Mouse (Mus musculus): Measurements from ENCODE around the gene Cir1. TPM values are rescaled to one million over a fixed set of nuclear protein-coding genes. Genes with fewer than 3 reads are reported as not detected.

Cir1 gene
- total RNA-seq, 1 experiment, result 7.4 TPM

GRCm38 (mm10) chr2:73274119-73274920, 38.2 kb downstream of the Cir1 start:
- Histone ChIP-seq H3K4me3 (ENCODE audit: insufficient read depth in 1 of 2, low read depth in 1 of 2, low read length in 2 of 2, poor library complexity in 1 of 2, severe bottlenecking in 1 of 2) (peak overlapping the region; percentile 36 to 46), H3K36me3 (ENCODE audit: control insufficient read depth, insufficient read depth, low read length, poor library complexity, severe bottlenecking) (no peaks in the 10 kb centered on the region), H3K4me1 (ENCODE audit: control insufficient read depth in 2 of 2, insufficient read depth in 2 of 2, low read length in 2 of 2, poor library complexity in 1 of 2) (peaks cover 0 to 10% of the 10 kb centered on the region in 2 experiments; a peak in 2 of 4 replicates), H3K9me3 (ENCODE audit: control insufficient read depth, insufficient read depth, low read depth, low read length) (no peaks in the 10 kb centered on the region), H3K27ac (ENCODE audit: insufficient read depth, low read depth, low read length, poor library complexity, severe bottlenecking) (no peak overlapping the region), H3K9ac (ENCODE audit: insufficient read depth, low read depth, low read length, poor library complexity, severe bottlenecking) (peak overlapping the region; percentile 12; the same call in 1 of the 2 replicates)
- DNase-seq (ENCODE audit: low read depth, low spot score), result no peak
- in situ Hi-C loops (cut with MboI; ENCODE audit: low sequenced_read_pairs in 2 of 2, unreplicated experiment in 2 of 2), result loop anchor here in 1 of 2 experiments (10.0 kb wide), 2 partner anchors 1390 to 1740 kb away; partner anchors contain the start of gene Hoxd13
- no peak for TF ChIP-seq ZC3H11A (IDR thresholded peaks at IDR 0.05; ENCODE audit: borderline replicate concordance, low read depth, low read length)
- no peak for TF ChIP-seq CHD2 (IDR thresholded peaks at IDR 0.05; ENCODE audit: low read depth, low read length)
- 0 out of 2 replicates have a peak, but pooled peaks have one; percentile 17 for TF ChIP-seq HCFC1 (IDR thresholded peaks at IDR 0.05; ENCODE audit: borderline replicate concordance, insufficient read depth, low read length)
- no peak for TF ChIP-seq MAFK (IDR thresholded peaks at IDR 0.05; ENCODE audit: insufficient read depth, low read depth, low read length)
- no peak for TF ChIP-seq ZNF384 (IDR thresholded peaks at IDR 0.05; ENCODE audit: low read depth, low read length)

- in situ Hi-C loops (cut with MboI; ENCODE audit: low sequenced_read_pairs in 2 of 2, unreplicated experiment in 2 of 2), result loop anchor here in 1 of 2 experiments (10.0 kb wide), 2 partner anchors 1391 to 1739 kb away; partner anchors contain the start of gene Hoxd13
- TF ChIP-seq HCFC1 (IDR thresholded peaks at IDR 0.05; ENCODE audit: borderline replicate concordance, insufficient read depth, low read length), result no peak
- TF ChIP-seq ZNF384 (IDR thresholded peaks at IDR 0.05; ENCODE audit: low read depth, low read length), result no peak
- TF ChIP-seq ZC3H11A (IDR thresholded peaks at IDR 0.05; ENCODE audit: borderline replicate concordance, low read depth, low read length), result no peak
- no peak for TF ChIP-seq CHD2 (IDR thresholded peaks at IDR 0.05; ENCODE audit: low read depth, low read length)
- no peak for TF ChIP-seq MAFK (IDR thresholded peaks at IDR 0.05; ENCODE audit: insufficient read depth, low read depth, low read length)
- DNase-seq (ENCODE audit: low read depth, low spot score), result no peak
- Histone ChIP-seq H3K4me3 (ENCODE audit: insufficient read depth in 1 of 2, low read depth in 1 of 2, low read length in 2 of 2, poor library complexity in 1 of 2, severe bottlenecking in 1 of 2) (peak overlapping the region; percentile 36 to 46), H3K4me1 (ENCODE audit: control insufficient read depth in 2 of 2, insufficient read depth in 2 of 2, low read length in 2 of 2, poor library complexity in 1 of 2) (peaks cover 0 to 7% of the 10 kb centered on the region in 2 experiments; a peak in 2 of 4 replicates), H3K27ac (ENCODE audit: insufficient read depth, low read depth, low read length, poor library complexity, severe bottlenecking) (no peak overlapping the region), H3K9ac (ENCODE audit: insufficient read depth, low read depth, low read length, poor library complexity, severe bottlenecking) (no peak overlapping the region), H3K36me3 (ENCODE audit: control insufficient read depth, insufficient read depth, low read length, poor library complexity, severe bottlenecking) (no peaks in the 10 kb centered on the region), H3K9me3 (ENCODE audit: control insufficient read depth, insufficient read depth, low read depth, low read length) (no peaks in the 10 kb centered on the region)
Measured at GRCm38 (mm10) chr2:73273249-73274118, 39.0 kb downstream of the Cir1 start.

DNA sequence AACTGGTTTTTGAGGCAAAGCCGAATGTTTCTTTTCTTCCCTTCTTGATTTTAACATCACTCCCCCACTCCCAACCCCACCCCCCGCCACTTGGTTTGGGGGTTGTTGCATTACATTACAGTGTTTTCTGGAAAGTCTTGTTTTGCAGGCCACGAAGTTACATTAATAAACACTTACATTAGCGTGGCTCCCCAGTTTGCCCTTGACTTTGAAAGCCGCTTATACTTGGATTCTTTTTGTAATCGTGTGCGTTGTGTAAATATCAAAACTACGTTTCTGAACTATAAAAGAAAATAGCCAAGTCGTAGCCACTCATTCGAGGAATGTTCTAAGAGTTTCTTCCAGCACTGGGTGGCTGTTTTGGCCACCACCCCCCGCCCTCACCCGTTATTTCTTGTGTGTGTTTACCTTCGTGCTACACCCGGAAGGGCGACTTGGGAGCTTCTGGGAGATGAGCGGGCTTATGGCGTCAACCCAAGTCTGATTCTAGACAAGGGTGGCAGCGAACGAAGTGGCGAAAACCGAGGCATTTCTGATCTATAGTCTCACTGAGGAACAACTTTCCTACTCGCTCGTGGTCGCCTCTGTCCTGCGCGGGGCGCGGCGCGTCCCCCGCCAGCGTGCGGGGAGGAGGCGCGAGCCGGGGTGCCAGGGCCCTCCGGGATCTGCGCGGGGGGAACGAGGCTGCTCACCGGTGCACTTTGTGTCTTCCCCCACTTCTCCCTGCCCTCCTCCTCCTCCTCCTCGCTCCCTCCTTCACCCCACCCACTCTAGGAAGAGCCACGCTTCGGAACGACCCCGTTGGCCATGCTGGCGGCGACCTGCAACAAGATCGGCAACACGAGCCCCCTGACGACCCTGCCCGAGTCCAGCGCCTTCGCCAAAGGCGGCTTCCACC, 39.9 kb downstream of the Cir1 start:
- peak overlapping the region; percentile 36 to 38; a peak in 3 of 4 replicates for H3K4me3 ChIP-seq (ENCODE audit: insufficient read depth in 1 of 2, low read depth in 1 of 2, low read length in 2 of 2, poor library complexity in 1 of 2, severe bottlenecking in 1 of 2)
- no peak for DNase-seq (ENCODE audit: low read depth, low spot score)
- H3K9ac ChIP-seq (ENCODE audit: insufficient read depth, low read depth, low read length, poor library complexity, severe bottlenecking), result no peak overlapping the region
- no peaks in the 10 kb centered on the region for H3K9me3 ChIP-seq (ENCODE audit: control insufficient read depth, insufficient read depth, low read depth, low read length)
- peaks cover 0 to 6% of the 10 kb centered on the region in 2 experiments; a peak in 2 of 4 replicates for H3K4me1 ChIP-seq (ENCODE audit: control insufficient read depth in 2 of 2, insufficient read depth in 2 of 2, low read length in 2 of 2, poor library complexity in 1 of 2)
- TF ChIP-seq ZC3H11A (IDR thresholded peaks at IDR 0.05; ENCODE audit: borderline replicate concordance, low read depth, low read length), result no peak
- TF ChIP-seq HCFC1 (IDR thresholded peaks at IDR 0.05; ENCODE audit: borderline replicate concordance, insufficient read depth, low read length), result no peak
- TF ChIP-seq ZNF384 (IDR thresholded peaks at IDR 0.05; ENCODE audit: low read depth, low read length), result no peak
- no peak for TF ChIP-seq CHD2 (IDR thresholded peaks at IDR 0.05; ENCODE audit: low read depth, low read length)
- TF ChIP-seq MAFK (IDR thresholded peaks at IDR 0.05; ENCODE audit: insufficient read depth, low read depth, low read length), result no peak
- in situ Hi-C loops (cut with MboI; ENCODE audit: low sequenced_read_pairs in 2 of 2, unreplicated experiment in 2 of 2), result loop anchor here in 1 of 2 experiments (10.0 kb wide), 2 partner anchors 1392 to 1738 kb away; partner anchors contain the start of gene Hoxd13
- no peak overlapping the region for H3K27ac ChIP-seq (ENCODE audit: insufficient read depth, low read depth, low read length, poor library complexity, severe bottlenecking)
- H3K36me3 ChIP-seq (ENCODE audit: control insufficient read depth, insufficient read depth, low read length, poor library complexity, severe bottlenecking), result no peaks in the 10 kb centered on the region

Measured in ES-E14 (cell line).